Mouse (Mus musculus): ENCODE data around the gene Gm9999. TPM values are rescaled to one million over a fixed set of nuclear protein-coding genes. Genes with fewer than 3 reads are reported as not detected.

Gm9999 gene
- total RNA-seq, 2 experiments from 2014 or later: not detected

GRCm38 (mm10) chr7:46998942-46999341 lies 15.6 kb downstream of the Gm9999 start:
- peak; percentile 57 for ATAC-seq (replicated peaks; ENCODE audit: poor library complexity)

- no peak for ATAC-seq (replicated peaks; ENCODE audit: poor library complexity)
Observed at GRCm38 (mm10) chr7:46999983-47000643, 16.7 kb downstream of the Gm9999 start.

DNA sequence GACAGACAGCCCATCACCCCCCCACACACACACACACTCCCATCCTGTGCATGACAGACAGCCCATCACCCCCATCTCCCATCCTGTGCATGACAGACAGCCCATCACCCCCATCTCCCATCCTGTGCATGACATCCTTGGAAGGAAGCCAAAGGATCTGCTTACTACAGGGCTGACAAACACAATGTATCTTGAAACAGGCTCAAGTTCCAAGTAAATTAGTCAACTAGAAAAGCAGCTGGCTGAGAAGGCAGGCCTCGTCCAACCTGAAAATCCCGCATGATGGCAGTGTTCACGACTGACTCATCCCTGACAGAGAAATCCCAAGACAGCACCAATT lies 17.2 kb downstream of the Gm9999 start:
- no peak for ATAC-seq (replicated peaks; ENCODE audit: poor library complexity)

GRCm38 (mm10) chr7:47001125-47001899 lies 17.9 kb downstream of the Gm9999 start:
- no peak for ATAC-seq (replicated peaks; ENCODE audit: poor library complexity)

- no peak for ATAC-seq (replicated peaks; ENCODE audit: poor library complexity)
Observed at GRCm38 (mm10) chr7:47001900-47002275, 18.5 kb downstream of the Gm9999 start.

GRCm38 (mm10) chr7:47003411-47004115 lies 20.2 kb downstream of the Gm9999 start:
- ATAC-seq (replicated peaks; ENCODE audit: poor library complexity): no peak

DNA sequence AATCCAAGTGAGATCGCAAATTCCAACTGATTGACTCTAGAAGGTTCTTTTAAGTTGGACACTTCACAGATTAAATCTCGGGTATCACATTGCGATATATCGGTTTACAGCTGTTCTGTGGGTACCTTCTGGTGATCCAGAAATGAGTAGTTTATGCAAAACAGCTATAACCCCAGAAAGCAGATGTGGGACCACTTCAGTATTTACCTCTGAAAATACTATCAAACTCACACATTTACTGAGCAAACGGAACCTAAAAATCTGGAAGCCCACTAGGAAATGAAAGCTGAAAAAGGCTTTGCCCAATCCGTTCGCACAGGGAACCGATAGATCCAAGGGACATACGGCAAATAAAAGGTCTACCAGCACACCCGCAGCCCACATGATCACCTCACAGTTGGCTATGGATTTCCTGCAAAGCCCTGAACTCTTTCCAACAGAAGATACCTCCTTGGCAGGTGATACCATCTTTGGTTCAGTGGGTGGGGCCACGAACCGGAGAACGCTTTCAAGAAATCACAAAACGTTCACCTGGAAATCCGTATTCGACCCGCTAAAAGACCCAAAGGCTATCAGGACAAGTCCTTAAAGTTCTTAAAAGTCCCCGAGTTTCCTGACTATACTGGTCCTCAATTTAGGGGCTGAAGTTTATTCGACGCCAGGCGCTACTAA lies 23.9 kb downstream of the Gm9999 start:
- ATAC-seq (replicated peaks; ENCODE audit: poor library complexity): no peak

DNA sequence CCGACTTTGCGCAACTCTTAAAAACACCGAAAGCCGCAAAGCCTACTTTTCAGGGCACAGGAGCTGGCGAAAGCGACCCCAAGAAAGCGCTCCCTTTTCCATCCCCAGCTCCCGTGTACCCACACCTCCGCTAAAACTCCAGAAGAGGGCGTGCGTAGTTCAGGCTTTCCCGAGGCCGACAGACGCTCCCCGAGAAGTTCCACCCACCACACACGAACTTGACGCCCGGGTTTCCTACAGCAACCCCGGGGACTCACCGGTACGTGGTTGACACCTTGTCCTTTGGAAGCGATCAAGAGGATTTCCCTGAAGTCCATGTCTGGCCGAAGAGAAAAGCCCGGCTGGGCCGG lies 24.4 kb downstream of the Gm9999 start:
- ATAC-seq (replicated peaks; ENCODE audit: poor library complexity): peak; percentile 63

- peak; percentile 84 for ATAC-seq (replicated peaks; ENCODE audit: poor library complexity)
Observed at GRCm38 (mm10) chr7:47008168-47008993, 25.0 kb downstream of the Gm9999 start, which contains the start of gene Spty2d1. Gene Spty2d1 (minus strand): TSS chr7:47008411.

- no peak for ATAC-seq (replicated peaks; ENCODE audit: poor library complexity)
Observed at GRCm38 (mm10) chr7:47013131-47013767, 29.9 kb downstream of the Gm9999 start.

DNA sequence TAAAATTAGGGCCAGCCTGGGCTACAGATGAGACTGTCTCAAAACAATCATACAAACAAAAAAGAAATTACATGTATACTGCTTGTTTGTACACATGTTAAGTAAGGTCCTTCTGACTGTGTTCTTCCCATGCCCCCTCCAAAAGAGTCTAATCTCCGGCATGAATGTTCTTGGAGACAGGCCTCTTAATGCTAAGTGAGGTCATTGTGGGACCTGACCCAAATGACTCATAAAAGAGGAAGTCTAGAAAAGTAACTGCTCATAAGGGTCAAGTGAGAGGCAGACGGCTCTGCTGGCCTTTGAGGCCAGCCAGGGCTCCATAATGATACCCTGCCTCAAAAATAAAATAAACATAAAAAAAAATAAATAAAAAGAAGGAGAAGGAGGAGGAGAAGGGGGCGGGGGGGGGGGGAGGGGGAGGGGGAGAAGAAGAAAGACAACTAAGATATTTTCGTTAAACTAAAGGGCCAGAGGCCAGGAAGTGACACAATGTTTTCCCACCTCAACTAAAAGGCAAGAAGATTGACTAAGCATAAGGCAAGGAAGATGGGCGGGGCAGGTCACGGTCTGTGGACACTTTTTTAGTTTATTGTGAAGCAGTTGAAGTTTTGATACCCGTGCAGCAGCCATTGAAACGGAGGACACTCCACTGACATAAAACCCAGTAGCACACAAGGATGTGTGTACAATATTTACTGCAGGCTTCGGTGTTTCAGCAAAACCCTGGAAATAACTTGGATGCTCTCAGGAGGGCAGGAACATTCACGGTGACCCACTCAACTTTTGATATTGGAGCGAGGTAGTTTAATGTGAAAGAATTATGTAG lies 31.4 kb downstream of the Gm9999 start:
- ATAC-seq (replicated peaks; ENCODE audit: poor library complexity): peak; percentile 44

DNA sequence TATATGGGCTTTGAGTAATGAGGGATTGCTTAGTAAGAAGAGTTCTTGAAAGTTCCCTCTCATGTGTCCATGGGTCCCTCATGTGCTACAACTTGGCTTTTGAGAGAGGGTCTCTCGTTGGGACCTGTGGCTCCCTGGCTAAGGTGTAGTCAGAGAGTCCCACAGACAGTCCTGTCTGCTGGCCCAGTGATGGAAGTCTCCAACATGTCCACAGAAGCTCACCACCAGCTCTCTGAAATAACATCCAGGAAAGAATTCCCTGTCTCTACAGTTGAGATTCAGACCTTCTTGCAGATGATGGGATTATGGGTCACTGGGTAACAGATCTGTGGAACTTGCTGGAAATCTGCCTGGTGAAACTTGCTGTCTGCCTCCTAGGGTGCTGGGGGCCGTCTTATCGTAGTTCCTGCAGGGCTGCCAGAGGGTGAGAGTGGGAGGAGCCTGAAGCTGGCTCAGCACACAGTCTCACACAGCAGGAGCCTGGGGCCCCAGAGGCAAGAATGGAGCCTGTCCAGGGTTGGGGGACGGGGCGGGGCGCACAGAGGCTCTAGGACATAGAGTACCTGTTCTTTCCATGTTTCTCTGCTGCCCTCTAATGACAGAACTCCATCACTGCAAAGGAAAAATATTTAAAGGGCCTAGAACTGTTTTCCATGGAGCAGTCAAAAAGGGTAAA lies 32.1 kb downstream of the Gm9999 start:
- ATAC-seq (replicated peaks; ENCODE audit: poor library complexity): peak; percentile 95

DNA sequence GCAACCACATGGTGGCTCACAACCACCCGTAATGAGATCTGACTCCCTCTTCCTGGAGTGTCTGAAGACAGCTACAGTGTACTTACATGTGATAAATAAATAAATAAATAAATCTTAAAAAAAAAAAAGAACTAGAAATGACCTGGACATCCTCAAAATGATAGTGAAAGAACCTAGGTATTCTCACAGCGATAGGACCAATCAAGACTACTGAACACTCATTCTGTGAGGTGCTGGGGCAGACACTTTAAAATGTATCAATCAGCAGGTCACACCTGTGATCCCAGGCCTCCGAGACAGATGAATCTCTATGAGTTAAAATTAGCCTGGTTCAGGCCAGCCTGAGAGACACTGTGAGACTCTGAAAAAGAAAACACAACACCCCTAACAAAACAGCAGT lies 33.2 kb downstream of the Gm9999 start:
- no peak for ATAC-seq (replicated peaks; ENCODE audit: poor library complexity)

GRCm38 (mm10) chr7:47017146-47017545 lies 33.8 kb downstream of the Gm9999 start:
- ATAC-seq (replicated peaks; ENCODE audit: poor library complexity): no peak

GRCm38 (mm10) chr7:47019641-47020040 lies 36.3 kb downstream of the Gm9999 start:
- ATAC-seq (replicated peaks; ENCODE audit: poor library complexity): no peak

DNA sequence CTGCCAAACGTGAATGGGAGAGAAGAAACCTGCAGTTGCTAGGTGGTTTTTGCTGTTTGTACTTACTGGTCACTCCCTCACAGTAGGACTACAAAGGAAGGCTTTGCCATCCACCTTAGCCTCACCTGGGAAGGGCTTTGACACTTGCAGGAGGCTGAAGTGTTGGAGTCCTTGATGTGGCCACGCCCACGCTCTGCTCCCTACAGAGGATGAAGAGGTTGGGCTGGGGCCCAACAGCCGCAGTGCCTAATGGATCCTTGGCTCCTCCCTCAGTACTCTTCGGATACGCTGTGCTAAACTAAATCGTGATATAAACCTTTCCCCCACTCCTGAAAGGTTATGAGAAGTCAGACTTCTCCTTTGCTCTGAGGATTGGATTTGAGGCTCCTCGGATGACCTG lies 37.6 kb downstream of the Gm9999 start:
- ATAC-seq (replicated peaks; ENCODE audit: poor library complexity): no peak

DNA sequence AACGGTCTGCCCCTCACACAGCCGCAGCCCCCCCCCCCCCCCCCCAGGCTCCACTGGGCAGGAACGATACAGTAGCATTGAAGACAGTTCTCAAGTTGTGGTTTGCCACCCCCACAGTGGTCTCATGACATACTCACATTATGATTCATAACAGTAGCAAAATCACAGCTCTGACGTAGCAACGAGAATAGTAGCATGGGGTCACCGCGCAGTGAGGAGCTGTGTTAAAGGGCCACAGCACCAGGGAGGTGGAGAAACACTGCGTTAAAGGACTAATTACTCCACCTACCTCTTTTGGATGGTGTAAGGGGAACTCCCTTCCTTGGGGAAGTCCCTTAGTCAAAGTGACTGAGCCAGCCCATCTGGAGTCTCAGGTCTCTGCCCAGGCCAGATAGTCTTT lies 39.1 kb downstream of the Gm9999 start:
- peak; percentile 92 for ATAC-seq (replicated peaks; ENCODE audit: poor library complexity)

DNA sequence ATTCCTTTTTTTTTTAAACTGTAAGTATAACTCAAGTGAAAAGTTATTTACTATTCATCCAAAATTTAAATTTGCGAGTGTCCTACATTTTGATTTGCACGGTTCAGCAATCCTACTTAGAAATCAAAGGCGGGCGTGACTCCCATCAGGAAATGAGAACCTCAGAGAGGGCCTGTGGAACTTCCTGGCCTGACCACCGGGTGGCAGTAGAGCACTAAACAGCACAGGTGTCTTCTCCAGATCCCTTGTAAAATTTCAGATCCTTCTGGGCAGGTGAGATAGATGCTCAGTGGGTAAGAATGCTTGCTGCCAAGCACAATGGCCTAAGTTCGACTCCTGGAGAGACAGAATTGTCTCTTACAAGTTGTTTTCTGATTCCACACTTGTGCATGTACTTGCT lies 40.1 kb downstream of the Gm9999 start:
- ATAC-seq (replicated peaks; ENCODE audit: poor library complexity): peak; percentile 89

GRCm38 (mm10) chr7:47024454-47024853 lies 41.1 kb downstream of the Gm9999 start:
- ATAC-seq (replicated peaks; ENCODE audit: poor library complexity): no peak
